Mouse (Mus musculus): ENCODE data around the gene Mpp2. TPM values are rescaled to one million over a fixed set of nuclear protein-coding genes. Genes with fewer than 3 reads are reported as not detected.

The Mpp2 gene
- total RNA-seq, 2 experiments from 2014 or later = 12.7 to 14.2 TPM

DNA sequence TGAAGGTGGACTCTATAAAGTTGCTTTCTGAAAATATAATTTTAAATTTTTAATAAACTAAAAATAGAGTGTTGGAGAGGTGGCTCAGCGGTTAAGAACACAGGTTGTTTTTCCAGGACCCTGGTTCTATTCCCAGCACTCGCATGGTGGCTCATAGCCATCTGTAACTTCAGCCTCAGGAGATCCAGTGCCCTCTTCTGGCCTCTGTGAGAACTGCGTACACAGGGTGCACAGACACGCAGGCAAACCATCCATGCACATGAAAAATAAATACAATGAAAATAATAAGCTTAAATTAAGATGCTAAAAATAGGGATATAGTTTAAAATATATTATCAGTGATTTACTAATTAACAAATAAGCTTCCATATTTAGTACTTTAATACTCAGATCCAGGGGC is 47.7 kb downstream of the Mpp2 start:
- ATAC-seq (replicated peaks; ENCODE audit: low FRiP score, poor library complexity, severe bottlenecking) = no peak

DNA sequence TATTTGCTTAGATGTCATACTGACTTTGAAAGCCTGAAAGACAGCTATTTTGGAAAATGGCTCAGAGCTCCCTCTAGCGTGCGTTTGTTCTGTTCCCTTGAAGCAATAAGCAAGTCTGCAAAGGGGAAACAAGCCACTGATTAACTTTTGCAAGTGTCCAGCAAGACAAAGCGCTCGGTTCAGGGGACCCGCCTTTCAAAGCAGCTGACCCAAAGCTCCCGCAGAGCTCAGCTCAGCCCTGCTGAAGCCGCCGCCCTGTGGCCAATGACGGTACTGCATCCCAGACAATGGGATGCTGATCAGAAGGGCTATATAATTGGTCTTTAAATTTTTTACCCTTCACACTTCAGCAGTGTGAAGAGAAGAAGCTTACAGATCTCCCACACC is 48.2 kb downstream of the Mpp2 start:
- peak; percentile 79 for ATAC-seq (replicated peaks; ENCODE audit: low FRiP score, poor library complexity, severe bottlenecking)

GRCm38 (mm10) chr11:102039487-102040137 is 48.7 kb downstream of the Mpp2 start:
- ATAC-seq (replicated peaks; ENCODE audit: low FRiP score, poor library complexity, severe bottlenecking) = no peak

- no peak for ATAC-seq (replicated peaks; ENCODE audit: low FRiP score, poor library complexity, severe bottlenecking)
These were observed 50.5 kb downstream of the Mpp2 start for GRCm38 (mm10) chr11:102037789-102038188.

DNA sequence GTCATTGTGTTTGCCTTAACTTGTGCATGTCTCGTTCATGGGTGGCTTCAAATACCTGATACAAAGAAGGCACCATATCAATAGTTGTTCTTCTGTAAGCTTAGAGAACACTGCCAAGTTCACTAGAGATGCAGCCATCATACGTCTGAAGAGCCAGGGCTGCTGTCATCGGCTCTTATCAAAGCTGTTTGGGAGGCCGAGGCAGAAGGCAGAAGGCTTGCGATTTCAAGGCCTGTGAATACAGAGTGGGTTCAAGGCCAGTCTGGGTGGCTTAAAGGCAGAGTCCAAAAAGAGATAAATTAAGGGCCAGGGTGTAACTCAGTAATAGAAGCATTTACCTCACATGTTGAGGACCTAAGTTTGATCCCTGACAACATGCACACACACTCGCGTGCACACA is 52.0 kb downstream of the Mpp2 start:
- no peak for ATAC-seq (replicated peaks; ENCODE audit: low FRiP score, poor library complexity, severe bottlenecking)

GRCm38 (mm10) chr11:102035456-102035960 is 52.8 kb downstream of the Mpp2 start:
- no peak for ATAC-seq (replicated peaks; ENCODE audit: low FRiP score, poor library complexity, severe bottlenecking)

DNA sequence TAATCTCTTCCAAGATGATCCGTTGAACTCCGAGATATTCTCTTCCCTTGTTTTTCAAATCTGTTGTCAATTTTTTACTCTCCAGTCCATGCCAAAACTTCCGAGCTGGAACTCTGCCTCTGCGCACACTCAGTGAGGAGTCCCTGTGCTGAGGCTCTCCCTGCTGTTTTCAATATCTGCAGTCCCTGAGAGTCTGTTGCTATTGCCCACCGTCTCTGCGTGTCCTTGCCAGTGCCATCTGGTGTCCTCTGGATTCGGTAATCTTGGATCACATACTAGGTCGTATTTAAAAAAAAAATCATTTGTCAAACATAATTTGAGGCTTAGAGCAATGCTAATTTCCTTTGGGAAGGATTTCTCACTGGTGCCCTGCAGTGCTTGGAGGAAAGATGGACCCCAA is 53.4 kb downstream of the Mpp2 start:
- no peak for ATAC-seq (replicated peaks; ENCODE audit: low FRiP score, poor library complexity, severe bottlenecking)

GRCm38 (mm10) chr11:102033055-102033591 is 55.2 kb downstream of the Mpp2 start:
- no peak for ATAC-seq (replicated peaks; ENCODE audit: low FRiP score, poor library complexity, severe bottlenecking)

- no peak for ATAC-seq (replicated peaks; ENCODE audit: low FRiP score, poor library complexity, severe bottlenecking)
These were observed 57.2 kb downstream of the Mpp2 start for GRCm38 (mm10) chr11:102031149-102031548.

GRCm38 (mm10) chr11:102029966-102030365 is 58.3 kb downstream of the Mpp2 start:
- no peak for ATAC-seq (replicated peaks; ENCODE audit: low FRiP score, poor library complexity, severe bottlenecking)

- no peak for ATAC-seq (replicated peaks; ENCODE audit: low FRiP score, poor library complexity, severe bottlenecking)
These were observed 59.0 kb downstream of the Mpp2 start for GRCm38 (mm10) chr11:102029304-102029703.

- no peak for ATAC-seq (replicated peaks; ENCODE audit: low FRiP score, poor library complexity, severe bottlenecking)
These were observed 60.1 kb downstream of the Mpp2 start, which contains the start of gene Mpp3 for GRCm38 (mm10) chr11:102028087-102028816. Mpp3 (minus strand) TSS chr11:102028461.

DNA sequence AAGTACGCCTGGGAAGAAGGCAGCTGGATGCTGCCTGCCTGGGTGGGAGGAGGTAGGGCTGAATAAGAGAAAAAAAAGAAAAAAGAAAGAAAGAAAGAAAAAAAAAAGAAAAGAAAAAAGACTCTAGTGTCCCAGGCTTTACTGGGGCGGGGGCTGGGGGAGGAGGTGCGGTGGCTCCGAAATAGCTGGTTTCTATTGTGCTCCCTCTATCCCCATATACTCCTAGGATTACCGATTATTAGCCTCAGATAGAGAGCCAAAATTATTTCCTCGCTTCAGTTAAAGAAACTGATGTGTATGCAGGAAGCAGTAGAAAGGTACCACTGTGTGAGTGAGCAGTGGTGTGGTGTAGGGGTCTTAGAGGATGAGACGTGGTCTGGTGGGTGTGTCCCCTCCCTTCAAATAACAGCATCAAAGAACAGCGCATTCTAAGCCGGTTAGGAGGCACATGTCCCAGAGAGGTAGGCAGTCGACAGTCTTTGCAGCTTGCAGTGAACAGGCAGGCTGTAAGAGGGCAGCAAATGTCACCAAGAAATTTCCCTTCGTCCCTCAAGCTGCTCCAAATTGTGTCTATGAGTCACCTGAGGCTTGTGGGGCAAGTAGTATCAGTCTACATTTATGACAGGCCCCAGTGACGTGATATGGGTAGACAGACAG is 60.8 kb downstream of the Mpp2 start:
- no peak for ATAC-seq (replicated peaks; ENCODE audit: low FRiP score, poor library complexity, severe bottlenecking)

- no peak for ATAC-seq (replicated peaks; ENCODE audit: low FRiP score, poor library complexity, severe bottlenecking)
These were observed 61.5 kb downstream of the Mpp2 start for GRCm38 (mm10) chr11:102026694-102027360.

GRCm38 (mm10) chr11:102025991-102026660 is 62.2 kb downstream of the Mpp2 start:
- ATAC-seq (replicated peaks; ENCODE audit: low FRiP score, poor library complexity, severe bottlenecking) = no peak

DNA sequence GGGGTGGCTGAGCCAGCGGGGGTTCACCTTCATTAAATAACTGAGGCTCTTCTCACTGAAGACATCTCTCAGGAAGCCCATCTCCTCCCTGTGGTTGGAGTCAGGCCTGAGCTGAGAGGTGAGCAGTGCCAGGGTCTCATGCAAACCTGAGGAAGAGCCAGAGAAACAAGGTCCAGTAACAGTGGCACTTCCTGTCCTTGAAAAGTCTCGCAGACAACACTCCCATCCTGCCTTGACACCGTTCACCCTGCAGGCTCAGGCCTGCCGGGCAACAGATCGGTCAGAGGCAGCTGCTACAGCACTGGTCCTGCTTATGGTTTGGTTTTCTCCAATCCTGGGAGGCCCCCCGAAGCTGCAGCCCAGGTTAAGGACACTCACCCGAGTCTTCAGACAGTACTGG is 63.0 kb downstream of the Mpp2 start:
- no peak for ATAC-seq (replicated peaks; ENCODE audit: low FRiP score, poor library complexity, severe bottlenecking)

DNA sequence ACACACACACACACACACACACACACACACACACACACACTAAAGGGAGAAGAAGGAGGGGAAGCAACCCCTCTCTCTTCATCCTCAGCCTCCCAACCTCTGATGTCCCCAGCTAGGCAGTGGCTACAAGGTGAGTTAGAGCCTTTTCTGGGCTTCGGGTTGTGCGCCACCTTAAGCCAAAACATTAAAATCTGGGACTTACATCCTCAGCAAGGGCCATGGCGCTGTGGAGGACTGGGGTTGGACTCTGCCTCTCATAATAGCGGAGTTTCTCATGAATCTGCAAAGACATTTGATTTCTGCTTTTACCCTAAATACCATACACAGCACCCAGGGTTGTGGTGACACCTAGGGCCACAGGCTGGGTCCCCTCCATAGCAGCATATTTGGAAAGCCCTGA is 63.4 kb downstream of the Mpp2 start:
- ATAC-seq (replicated peaks; ENCODE audit: low FRiP score, poor library complexity, severe bottlenecking) = no peak

DNA sequence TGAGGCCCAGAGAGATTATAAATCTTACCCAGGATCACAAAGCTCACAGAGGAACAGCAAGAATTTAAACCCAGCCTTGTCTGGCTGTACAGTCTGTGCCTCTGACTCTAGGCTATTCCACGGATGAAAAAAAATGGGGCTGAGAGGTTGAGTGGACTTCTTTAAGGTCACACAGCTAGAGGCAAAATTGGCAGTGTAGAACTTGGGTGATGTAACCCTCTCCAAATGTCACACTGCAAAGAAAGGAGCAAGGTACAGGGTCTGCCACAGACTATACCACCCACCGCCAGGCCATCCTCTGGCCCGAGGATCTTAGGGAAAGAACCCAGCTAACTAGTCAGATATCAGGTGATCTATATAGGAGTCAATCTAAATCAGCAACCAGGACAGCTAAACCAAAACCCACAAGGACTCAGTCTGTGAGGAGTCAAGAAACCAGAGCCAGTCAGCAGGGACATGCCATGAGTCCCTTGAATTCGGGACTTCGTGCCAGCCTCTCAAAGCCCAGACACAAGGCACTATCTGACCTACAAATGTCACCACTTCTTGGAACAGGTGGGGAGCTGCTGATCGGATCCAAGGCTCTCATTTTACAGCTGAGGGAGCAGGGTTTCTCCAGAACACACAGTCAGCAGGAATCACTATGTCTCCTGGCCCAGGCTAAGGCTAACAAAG is 64.1 kb downstream of the Mpp2 start:
- ATAC-seq (replicated peaks; ENCODE audit: low FRiP score, poor library complexity, severe bottlenecking) = no peak

DNA sequence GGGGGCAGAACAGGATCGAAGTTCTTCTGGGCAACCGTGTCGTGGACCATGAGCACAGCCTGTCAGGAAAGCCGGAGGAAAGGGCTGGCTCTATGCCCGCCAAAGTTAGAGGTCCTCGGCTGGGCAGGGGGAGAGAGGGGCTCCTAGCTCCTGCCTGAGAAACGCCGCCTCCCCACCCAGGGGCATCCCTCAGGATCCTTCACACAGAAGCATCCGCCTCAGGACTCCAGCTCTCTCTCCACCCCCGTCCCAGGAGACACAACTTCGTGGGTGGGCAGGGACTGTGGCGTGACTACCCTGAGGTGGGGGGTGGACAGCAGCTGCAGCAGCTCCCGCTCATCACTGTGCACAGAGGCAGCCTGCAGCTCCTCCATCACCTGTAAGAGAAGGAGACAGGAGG is 64.9 kb downstream of the Mpp2 start:
- no peak for ATAC-seq (replicated peaks; ENCODE audit: low FRiP score, poor library complexity, severe bottlenecking)
